Mouse (Mus musculus): ENCODE data around the gene 4930512M02Rik. TPM values are rescaled to one million over a fixed set of nuclear protein-coding genes. Genes with fewer than 3 reads are reported as not detected.
"Not testable (repeated sequence)": the region's sequence is repeated elsewhere in the genome, so short reads cannot be mapped to it uniquely, and the experiment has no call there.

4930512M02Rik gene
- polyA plus RNA-seq (2012; rRNA removed), result not detected in 2 replicates

DNA sequence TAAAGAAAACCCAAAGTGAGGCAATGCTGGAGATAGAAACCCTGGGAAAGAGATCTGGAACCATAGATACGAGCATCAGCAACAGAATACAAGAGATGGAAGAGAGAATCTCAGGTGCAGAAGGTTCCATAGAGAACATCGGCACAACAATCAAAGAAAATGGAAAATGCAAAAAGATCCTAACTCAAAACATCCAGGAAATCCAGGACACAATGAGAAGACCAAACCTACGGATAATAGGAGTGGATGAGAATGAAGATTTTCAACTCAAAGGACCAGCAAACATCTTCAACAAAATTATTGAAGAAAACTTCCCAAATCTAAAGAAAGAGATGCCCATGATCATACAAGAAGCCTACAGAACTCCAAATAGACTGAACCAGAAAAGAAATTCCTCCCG, at the start of gene 4930512M02Rik:
Gene 4930512M02Rik, minus strand, starts transcription at position 101 of the 400 bp plus-strand sequence.
- DNase-seq (ENCODE audit: low read depth in 1 of 2, low spot score in 2 of 2); H3K36me3 ChIP-seq (ENCODE audit: control insufficient read depth, insufficient read depth, low read length); H3K27me3 ChIP-seq (ENCODE audit: control insufficient read depth, insufficient read depth, low read length); H3K27ac ChIP-seq (ENCODE audit: insufficient read depth, low read length); H3K4me1 ChIP-seq (ENCODE audit: control insufficient read depth, insufficient read depth, insufficient read length); H3K4me3 ChIP-seq (ENCODE audit: extremely low read depth, insufficient read depth, insufficient read length): not testable (repeated sequence)
- WGBS, result 84% methylated on average over 3 of the region's 4 CpGs

DNA sequence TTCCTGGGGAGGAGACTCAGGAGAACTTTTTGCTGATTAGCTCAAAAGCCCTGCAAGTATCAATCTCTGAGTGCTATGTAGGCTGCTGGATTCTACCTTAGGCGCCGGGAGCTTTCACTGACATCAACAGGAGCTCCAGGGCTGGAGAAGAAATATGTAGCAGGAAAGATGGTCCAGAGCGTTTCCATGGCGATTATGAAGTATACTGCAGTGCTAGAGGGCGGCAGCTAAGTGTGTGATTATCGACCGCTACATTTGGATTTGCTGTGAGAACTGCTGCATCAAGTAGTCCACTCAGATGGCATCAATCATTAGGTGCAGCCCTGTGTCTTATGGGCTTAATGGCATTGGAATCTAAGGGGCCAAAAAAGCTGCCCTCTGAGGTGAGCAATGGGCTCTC, 49.5 kb upstream of the 4930512M02Rik start:
- Histone ChIP-seq H3K27ac (ENCODE audit: insufficient read depth, low read length) (no peak overlapping the region), H3K4me3 (ENCODE audit: extremely low read depth, insufficient read depth, insufficient read length) (no peak overlapping the region), H3K36me3 (ENCODE audit: control insufficient read depth, insufficient read depth, low read length) (no peaks in the 10 kb centered on the region), H3K27me3 (ENCODE audit: control insufficient read depth, insufficient read depth, low read length) (no peaks in the 10 kb centered on the region), H3K4me1 (ENCODE audit: control insufficient read depth, insufficient read depth, insufficient read length) (peaks cover 10% of the 10 kb centered on the region; the same call in 1 of the 2 replicates)
- no peak for DNase-seq (ENCODE audit: low read depth in 1 of 2, low spot score in 2 of 2)
- TF ChIP-seq POLR2A (IDR thresholded peaks at IDR 0.05; ENCODE audit: low read depth, low read length) (no peak), CTCF (IDR thresholded peaks at IDR 0.05; ENCODE audit: extremely low read depth, insufficient read depth, insufficient read length, insufficient replicate concordance) (no peak)
- 93% methylated on average over 7 of the region's 7 CpGs for WGBS

DNA sequence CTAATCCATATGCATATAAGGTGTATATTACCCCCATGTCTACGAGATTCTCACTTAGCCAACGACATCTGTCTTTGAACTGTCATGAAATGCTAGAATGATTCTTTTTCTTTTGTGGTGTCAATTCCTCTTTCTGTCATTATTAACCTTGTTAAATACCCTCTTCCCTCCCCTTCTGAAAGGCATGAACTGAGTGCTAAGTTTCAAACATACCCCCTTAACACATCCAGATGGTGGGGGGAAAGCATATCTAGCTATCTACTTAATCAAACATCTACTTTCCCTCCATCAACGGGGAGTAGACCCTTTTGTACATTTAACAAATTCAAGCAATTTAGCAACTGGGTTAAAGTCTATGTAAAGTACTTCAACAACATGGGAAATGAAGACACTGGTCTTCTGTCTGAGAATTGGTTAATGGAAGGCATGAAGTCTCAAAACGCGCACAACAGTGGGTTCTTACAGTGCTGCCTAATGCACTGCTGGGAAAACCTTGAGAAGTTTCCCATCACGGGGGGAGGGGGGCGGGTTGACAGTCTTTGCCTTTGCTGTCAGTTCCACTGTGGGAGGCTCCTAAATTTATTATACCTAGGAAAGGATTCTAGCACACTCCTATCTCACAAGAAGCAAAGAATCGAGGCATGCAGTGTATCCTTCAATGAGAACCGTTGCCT, 48.6 kb upstream of the 4930512M02Rik start:
- DNase-seq (ENCODE audit: low read depth in 1 of 2, low spot score in 2 of 2), result no peak
- Histone ChIP-seq H3K27me3 (ENCODE audit: control insufficient read depth, insufficient read depth, low read length) (no peaks in the 10 kb centered on the region), H3K4me3 (ENCODE audit: extremely low read depth, insufficient read depth, insufficient read length) (no peak overlapping the region), H3K36me3 (ENCODE audit: control insufficient read depth, insufficient read depth, low read length) (no peaks in the 10 kb centered on the region), H3K4me1 (ENCODE audit: control insufficient read depth, insufficient read depth, insufficient read length) (peaks cover 10% of the 10 kb centered on the region; the same call in 1 of the 2 replicates), H3K27ac (ENCODE audit: insufficient read depth, low read length) (no peak overlapping the region)
- no peak for TF ChIP-seq CTCF (IDR thresholded peaks at IDR 0.05; ENCODE audit: extremely low read depth, insufficient read depth, insufficient read length, insufficient replicate concordance)
- no peak for TF ChIP-seq POLR2A (IDR thresholded peaks at IDR 0.05; ENCODE audit: low read depth, low read length)
- 75% methylated on average over 9 of the region's 9 CpGs for WGBS

DNA sequence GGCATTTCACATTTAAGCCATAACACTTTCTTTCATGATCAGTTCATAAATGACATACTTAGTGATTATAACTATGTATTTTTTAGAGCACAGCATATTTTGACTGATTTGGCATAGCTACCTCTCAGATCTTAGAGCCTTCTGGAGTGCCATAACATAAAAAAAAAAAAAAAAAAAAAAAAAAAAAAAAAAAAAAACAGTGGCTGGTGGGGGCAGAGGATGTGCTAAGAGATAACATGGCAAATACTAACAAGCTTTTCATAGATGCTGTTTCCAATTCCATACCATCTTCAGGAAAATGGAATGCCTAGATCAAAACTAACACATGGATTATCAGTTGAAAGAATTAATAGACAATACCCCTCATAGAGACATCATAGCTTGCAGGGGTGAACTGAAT, 47.4 kb upstream of the 4930512M02Rik start:
- Histone ChIP-seq H3K27ac (ENCODE audit: insufficient read depth, low read length) (no peak overlapping the region), H3K27me3 (ENCODE audit: control insufficient read depth, insufficient read depth, low read length) (no peaks in the 10 kb centered on the region), H3K36me3 (ENCODE audit: control insufficient read depth, insufficient read depth, low read length) (no peaks in the 10 kb centered on the region), H3K4me1 (ENCODE audit: control insufficient read depth, insufficient read depth, insufficient read length) (peaks cover 10% of the 10 kb centered on the region; the same call in 1 of the 2 replicates), H3K4me3 (ENCODE audit: extremely low read depth, insufficient read depth, insufficient read length) (no peak overlapping the region)
- TF ChIP-seq CTCF (IDR thresholded peaks at IDR 0.05; ENCODE audit: extremely low read depth, insufficient read depth, insufficient read length, insufficient replicate concordance), result no peak
- no peak for TF ChIP-seq POLR2A (IDR thresholded peaks at IDR 0.05; ENCODE audit: low read depth, low read length)
- no peak for DNase-seq (ENCODE audit: low read depth in 1 of 2, low spot score in 2 of 2)

DNA sequence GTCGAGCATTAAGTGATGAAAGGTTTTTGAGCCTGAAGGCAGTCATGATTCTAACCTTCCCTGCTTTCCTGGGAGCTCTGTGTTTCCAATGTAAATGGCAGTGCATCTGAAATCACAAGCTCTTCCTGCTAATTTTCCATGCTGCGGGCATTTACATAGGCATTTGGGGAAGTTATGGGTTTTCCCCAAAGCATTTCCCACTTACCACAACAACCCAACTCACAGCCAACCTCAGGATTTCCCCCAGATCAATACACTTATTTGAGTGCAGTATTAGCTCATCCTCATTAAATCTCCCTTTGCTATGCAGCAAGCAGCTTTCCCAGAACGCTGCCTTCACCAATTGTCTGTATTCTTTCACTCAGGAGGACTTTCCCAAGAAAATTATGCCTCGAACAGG, 45.3 kb upstream of the 4930512M02Rik start:
- no peak overlapping the region for H3K27ac ChIP-seq (ENCODE audit: insufficient read depth, low read length)
- peaks cover 20% of the 10 kb centered on the region; the same call in 1 of the 2 replicates for H3K4me1 ChIP-seq (ENCODE audit: control insufficient read depth, insufficient read depth, insufficient read length)
- no peak overlapping the region for H3K4me3 ChIP-seq (ENCODE audit: extremely low read depth, insufficient read depth, insufficient read length)
- no peak for TF ChIP-seq POLR2A (IDR thresholded peaks at IDR 0.05; ENCODE audit: low read depth, low read length)
- no peak for TF ChIP-seq CTCF (IDR thresholded peaks at IDR 0.05; ENCODE audit: extremely low read depth, insufficient read depth, insufficient read length, insufficient replicate concordance)
- WGBS, result 84% methylated on average over 4 of the region's 4 CpGs
- H3K27me3 ChIP-seq (ENCODE audit: control insufficient read depth, insufficient read depth, low read length), result no peaks in the 10 kb centered on the region
- DNase-seq (ENCODE audit: low read depth in 1 of 2, low spot score in 2 of 2), result no peak
- no peaks in the 10 kb centered on the region for H3K36me3 ChIP-seq (ENCODE audit: control insufficient read depth, insufficient read depth, low read length)

DNA sequence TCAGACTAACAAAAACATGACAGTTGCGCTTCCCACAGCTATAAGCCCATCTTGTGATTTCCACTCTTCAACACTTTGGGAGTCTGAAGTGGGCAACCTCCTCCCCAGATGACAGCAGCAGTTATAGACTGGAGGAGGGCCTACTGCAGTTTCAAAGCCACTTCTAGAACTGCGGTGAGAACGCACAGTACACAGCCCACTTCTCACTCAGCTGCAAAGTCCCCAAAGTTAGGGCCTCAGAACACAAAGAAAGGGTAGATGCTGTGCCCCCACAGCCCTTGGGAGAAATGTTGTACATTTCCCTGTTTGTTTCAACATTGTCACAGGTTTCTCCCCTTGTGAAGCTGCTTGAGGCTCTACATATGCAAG, 40.3 kb upstream of the 4930512M02Rik start:
- TF ChIP-seq POLR2A (IDR thresholded peaks at IDR 0.05; ENCODE audit: low read depth, low read length) (no peak), CTCF (IDR thresholded peaks at IDR 0.05; ENCODE audit: extremely low read depth, insufficient read depth, insufficient read length, insufficient replicate concordance) (no peak)
- Histone ChIP-seq H3K4me3 (ENCODE audit: extremely low read depth, insufficient read depth, insufficient read length) (no peak overlapping the region), H3K27me3 (ENCODE audit: control insufficient read depth, insufficient read depth, low read length) (no peaks in the 10 kb centered on the region), H3K36me3 (ENCODE audit: control insufficient read depth, insufficient read depth, low read length) (no peaks in the 10 kb centered on the region), H3K4me1 (ENCODE audit: control insufficient read depth, insufficient read depth, insufficient read length) (peaks cover 23% of the 10 kb centered on the region; the same call in 1 of the 2 replicates), H3K27ac (ENCODE audit: insufficient read depth, low read length) (peak overlapping the region; percentile 85)
- no peak for DNase-seq (ENCODE audit: low read depth in 1 of 2, low spot score in 2 of 2)
- 24% methylated on average over 3 of the region's 3 CpGs for WGBS

DNA sequence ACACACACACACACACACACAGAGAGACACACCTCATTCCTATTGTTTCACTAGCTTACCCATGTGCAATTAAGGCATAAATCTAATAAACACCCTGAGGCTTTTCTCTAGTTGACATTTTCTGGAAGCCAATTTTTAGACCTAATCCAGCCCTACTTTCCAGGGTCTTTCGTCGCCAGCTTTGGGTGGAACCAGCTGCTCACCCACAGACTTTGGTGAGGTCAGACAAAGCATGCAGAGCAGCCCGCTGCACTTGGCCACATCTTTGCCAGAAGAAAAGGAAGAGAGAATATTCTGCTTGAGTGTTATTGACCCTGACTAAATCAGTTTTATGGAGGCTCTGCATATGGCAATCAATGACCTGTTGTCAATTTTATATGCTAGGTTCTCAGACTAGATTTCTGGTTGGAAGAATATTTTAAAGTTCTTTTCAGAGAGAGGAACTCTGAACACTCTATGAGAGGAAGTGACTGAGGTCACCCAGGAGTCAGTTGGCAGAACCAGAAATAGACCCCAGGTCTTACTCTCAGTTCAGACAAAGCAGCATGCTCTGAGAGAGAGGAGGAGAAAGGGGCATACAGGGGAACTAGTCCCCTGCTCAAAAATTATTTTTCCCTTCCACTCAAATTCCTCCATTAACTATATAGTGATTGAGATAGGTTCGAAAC, 39.8 kb upstream of the 4930512M02Rik start:
- peaks cover 23% of the 10 kb centered on the region; the same call in 1 of the 2 replicates for H3K4me1 ChIP-seq (ENCODE audit: control insufficient read depth, insufficient read depth, insufficient read length)
- no peaks in the 10 kb centered on the region for H3K27me3 ChIP-seq (ENCODE audit: control insufficient read depth, insufficient read depth, low read length)
- H3K4me3 ChIP-seq (ENCODE audit: extremely low read depth, insufficient read depth, insufficient read length), result no peak overlapping the region
- TF ChIP-seq CTCF (IDR thresholded peaks at IDR 0.05; ENCODE audit: extremely low read depth, insufficient read depth, insufficient read length, insufficient replicate concordance), result no peak
- TF ChIP-seq POLR2A (IDR thresholded peaks at IDR 0.05; ENCODE audit: low read depth, low read length), result no peak
- H3K36me3 ChIP-seq (ENCODE audit: control insufficient read depth, insufficient read depth, low read length), result no peaks in the 10 kb centered on the region
- no peak for DNase-seq (ENCODE audit: low read depth in 1 of 2, low spot score in 2 of 2)
- peak overlapping the region; percentile 85 for H3K27ac ChIP-seq (ENCODE audit: insufficient read depth, low read length)
- WGBS, result 16% methylated on average over 4 of the region's 4 CpGs
